Mouse (Mus musculus) kidney, postnatal 0 days (tissue): ENCODE measurements around the gene Lypd4. TPM values are rescaled to one million over a fixed set of nuclear protein-coding genes. Genes with fewer than 3 reads are reported as not detected.

ENCODE experiments used
- ATAC-seq: fragments of 200-750 bp; cut with Nextera tagmentation; replicated peaks from 2 replicates; pipeline ENCODE4 v1.8.0; 2017; ENCODE audit warnings: low read depth, moderate number of reproducible peaks, moderate TSS enrichment, moderate library complexity; ENCODE audit not compliant: low FRiP score
- DNase-seq: peaks from one replicate; pipeline ENCODE4 v3.0.0-alpha.2; 2016; ENCODE audit warnings: low spot score
- H3K27ac ChIP-seq: fragments of 300-500 bp; sonication (generic); 2 replicates; pipeline ENCODE4 v1.5.1; 2014; ENCODE audit warnings: mild to moderate bottlenecking
- H3K27me3 ChIP-seq: fragments of 300-500 bp; sonication (generic); 2 replicates; pipeline ENCODE4 v1.6.1; 2014; ENCODE audit warnings: low read length, mixed read lengths; ENCODE audit not compliant: insufficient read depth
- H3K36me3 ChIP-seq: fragments of 300-500 bp; sonication (generic); 2 replicates; pipeline ENCODE4 v1.6.1; 2014; ENCODE audit warnings: low read length, mixed read lengths; ENCODE audit not compliant: insufficient read depth
- H3K4me1 ChIP-seq: fragments of 300-500 bp; sonication (generic); replicated peaks from 2 replicates; pipeline ENCODE4 v1.6.1; 2014; ENCODE audit warnings: antibody characterized with exemption, low read length, mixed read lengths; ENCODE audit not compliant: insufficient read depth
- H3K4me2 ChIP-seq: fragments of 300-500 bp; sonication (generic); 2 replicates; pipeline ENCODE4 v1.6.1; 2014; ENCODE audit warnings: mild to moderate bottlenecking, low read length, moderate library complexity, mixed read lengths
- H3K4me3 ChIP-seq: fragments of 300-500 bp; sonication (generic); replicated peaks from 2 replicates; pipeline ENCODE4 v1.5.1; 2014; ENCODE audit warnings: low read depth, low read length
- H3K9ac ChIP-seq: fragments of 300-500 bp; sonication (generic); 2 replicates; pipeline ENCODE4 v1.6.1; 2014; ENCODE audit warnings: low read depth, low read length
- H3K9me3 ChIP-seq: fragments of 300-500 bp; sonication (generic); replicated peaks from 2 replicates; pipeline ENCODE4 v1.6.1; 2016; ENCODE audit warnings: low read length, inconsistent platforms, mixed read lengths
- CTCF ChIP-seq: IDR thresholded peaks from 2 replicates; pipeline ENCODE4 v1.5.1; 2016; ENCODE audit warnings: antibody characterized with exemption, low read depth, mild to moderate bottlenecking, moderate library complexity
- WGBS: fragments of 180-500 bp; shearing (Covaris S2); extraction: QIAGEN DNeasy Blood & Tissue Kit; methylation state at CpG from one replicate; pipeline ENCODE4 v1.1.7; 2014; 5-methylcytosine and 5-hydroxymethylcytosine counted together
- polyA plus RNA-seq: library from polyadenylated mRNA; unstranded; fragments of >200 nt; fragmentation: Nextera tagmentation; extraction: Ambion mirVana; gene quantifications from 2 replicates; pipeline ENCODE4 v1.2.1, GENCODE M21; 2015

The Lypd4 gene
- polyA plus RNA-seq, 1 experiment from 2014 or later = not detected

DNA sequence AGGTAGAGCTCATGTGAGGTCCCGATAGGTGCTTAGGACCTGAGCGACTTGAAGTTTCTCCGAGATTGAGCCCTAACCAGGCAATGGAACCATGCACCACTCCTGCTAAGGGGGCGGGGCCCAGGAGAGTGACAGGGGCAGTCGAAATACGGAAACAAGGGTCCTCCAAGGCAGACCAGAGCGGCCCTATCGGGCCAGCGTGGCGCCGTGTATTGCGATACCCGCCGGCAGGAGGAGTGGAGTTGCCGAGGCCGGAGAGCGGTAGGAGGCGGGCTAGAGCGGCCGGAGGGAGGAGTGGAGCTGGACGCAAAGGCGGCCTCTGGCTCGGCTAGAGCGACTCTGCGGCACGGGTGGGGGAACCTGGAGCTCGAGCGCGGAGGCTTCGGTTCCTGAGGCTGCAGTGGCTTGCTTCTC lies 34.3 kb upstream of the Lypd4 start:
- Histone ChIP-seq H3K27me3 (no peaks in the 10 kb centered on the region), H3K4me1 (peaks cover 11% of the 10 kb centered on the region; the same call in 1 of the 2 replicates), H3K9ac (peak overlapping the region; percentile 59; the same call in 1 of the 2 replicates), H3K4me2 (peak overlapping the region; percentile 74), H3K9me3 (no peaks in the 10 kb centered on the region), H3K27ac (peak overlapping the region; percentile 92), H3K36me3 (peaks cover 4% of the 10 kb centered on the region), H3K4me3 (peak overlapping the region; percentile 77)
- TF ChIP-seq CTCF = peak; percentile 82
- DNase-seq (peak; percentile 99), ATAC-seq (peak; percentile 96)
- 0% methylated on average over 30 of the region's 30 CpGs for WGBS

DNA sequence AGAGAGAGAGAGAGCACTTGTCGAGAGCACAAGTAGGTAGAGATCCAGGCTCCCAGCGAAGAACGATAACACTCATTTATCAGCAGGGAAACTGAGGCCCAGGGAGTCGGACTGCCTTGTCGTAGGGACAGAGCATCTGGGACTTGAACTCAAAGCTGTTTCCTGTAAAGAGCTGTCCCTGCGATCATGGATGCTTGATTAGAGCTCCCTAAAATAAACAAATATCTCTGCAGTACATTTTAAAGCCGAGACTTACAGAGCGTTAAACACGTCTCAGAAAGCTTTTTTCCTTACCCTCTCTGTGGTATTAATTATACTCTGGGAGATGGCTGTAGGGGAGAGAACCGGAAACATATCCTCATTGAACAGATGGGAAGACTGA lies 33.7 kb upstream of the Lypd4 start:
- DNase-seq = peak; percentile 34
- Histone ChIP-seq H3K4me3 (peak overlapping the region; percentile 77), H3K4me2 (peak overlapping the region; percentile 74), H3K27me3 (no peaks in the 10 kb centered on the region), H3K27ac (peak overlapping the region; percentile 92), H3K36me3 (no peaks in the 10 kb centered on the region), H3K9me3 (no peaks in the 10 kb centered on the region), H3K4me1 (peaks cover 11% of the 10 kb centered on the region; the same call in 1 of the 2 replicates), H3K9ac (peak overlapping the region; percentile 77)
- no peak for TF ChIP-seq CTCF
- 19% methylated on average over 10 of the region's 10 CpGs for WGBS
- ATAC-seq = no peak

DNA sequence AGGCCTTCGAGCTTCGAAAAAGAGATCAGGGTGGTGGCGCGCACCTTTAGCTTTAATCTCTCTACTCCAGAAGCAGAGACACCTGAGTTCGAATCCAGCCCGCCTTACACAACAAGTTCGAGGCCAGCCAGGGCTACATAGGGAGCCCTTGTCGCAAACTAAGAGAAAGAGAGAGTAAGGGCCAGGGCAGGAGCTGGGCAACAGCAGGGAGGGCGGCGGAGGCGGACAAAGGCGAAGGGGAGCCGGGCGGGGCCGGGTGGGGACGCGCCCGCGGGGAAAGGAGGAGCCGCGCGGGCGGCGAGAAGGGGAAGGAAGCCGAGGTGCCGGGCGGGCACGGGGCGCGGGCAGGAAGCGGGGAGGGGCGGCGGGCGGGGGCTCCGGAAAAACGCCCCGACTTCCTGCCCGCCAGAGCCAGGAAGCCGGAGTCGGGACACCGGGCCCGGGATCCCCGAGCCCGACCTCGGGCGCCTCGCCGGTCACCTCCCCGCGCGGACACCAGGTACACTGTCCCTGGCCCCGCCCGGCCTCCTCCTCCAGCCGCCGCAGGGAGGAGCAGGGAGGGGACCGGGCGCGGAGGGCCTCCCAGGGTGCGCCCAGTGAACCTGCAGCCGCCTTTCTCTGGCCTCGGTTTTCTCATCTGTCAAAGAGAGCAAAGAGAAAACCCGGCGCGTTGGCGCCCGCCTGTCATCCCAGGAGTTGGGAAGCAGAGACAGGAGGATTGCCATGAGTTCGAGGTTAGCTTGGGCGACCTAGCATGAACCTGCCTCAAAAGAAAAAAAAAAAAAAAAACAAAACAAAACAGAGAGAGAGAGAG lies 33.1 kb upstream of the Lypd4 start, which contains the start of gene Arhgef1:
Arhgef1 (plus strand) TSS at position 283 of the 814 bp plus-strand sequence.
- H3K9ac ChIP-seq = peak within 1 kb of the TSS; percentile 77
- no peak for ATAC-seq
- no peaks in the 10 kb centered on the region for H3K27me3 ChIP-seq
- H3K4me2 ChIP-seq = peak within 1 kb of the TSS; percentile 74
- H3K9me3 ChIP-seq = no peaks in the 10 kb centered on the region
- peaks cover 11% of the 10 kb centered on the region; the same call in 1 of the 2 replicates for H3K4me1 ChIP-seq
- no peaks in the 10 kb centered on the region for H3K36me3 ChIP-seq
- DNase-seq = peak; percentile 71
- 3% methylated on average over 58 of the region's 68 CpGs for WGBS
- no peak for TF ChIP-seq CTCF
- peak within 1 kb of the TSS; percentile 92 for H3K27ac ChIP-seq
- H3K4me3 ChIP-seq = peak within 1 kb of the TSS; percentile 77

DNA sequence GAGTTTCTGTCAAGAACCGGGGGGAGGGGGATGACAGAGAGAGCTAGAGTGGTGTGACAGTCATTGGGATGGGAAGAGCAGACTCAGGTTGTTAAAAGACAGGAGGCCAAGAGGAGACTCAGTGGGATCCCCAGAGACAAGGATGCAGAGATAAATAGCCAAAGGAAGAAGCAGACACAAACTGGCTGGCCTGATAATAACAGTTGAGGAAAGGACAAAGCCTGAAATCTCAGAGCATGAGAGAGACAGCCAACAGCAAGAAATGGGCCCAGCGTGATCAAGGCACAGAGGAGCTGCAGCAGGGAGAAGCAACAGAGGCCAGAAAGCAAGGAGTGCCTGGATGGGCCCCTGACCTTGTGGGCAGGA lies 32.5 kb upstream of the Lypd4 start:
- Histone ChIP-seq H3K27me3 (no peaks in the 10 kb centered on the region), H3K4me1 (peaks cover 11% of the 10 kb centered on the region; the same call in 1 of the 2 replicates), H3K4me3 (peak overlapping the region; percentile 77), H3K9ac (peak overlapping the region; percentile 77), H3K27ac (peak overlapping the region; percentile 92), H3K36me3 (no peaks in the 10 kb centered on the region), H3K4me2 (peak overlapping the region; percentile 74), H3K9me3 (no peaks in the 10 kb centered on the region)
- no peak for ATAC-seq
- 41% methylated on average over 2 of the region's 2 CpGs for WGBS
- DNase-seq = peak; percentile 29
- no peak for TF ChIP-seq CTCF

DNA sequence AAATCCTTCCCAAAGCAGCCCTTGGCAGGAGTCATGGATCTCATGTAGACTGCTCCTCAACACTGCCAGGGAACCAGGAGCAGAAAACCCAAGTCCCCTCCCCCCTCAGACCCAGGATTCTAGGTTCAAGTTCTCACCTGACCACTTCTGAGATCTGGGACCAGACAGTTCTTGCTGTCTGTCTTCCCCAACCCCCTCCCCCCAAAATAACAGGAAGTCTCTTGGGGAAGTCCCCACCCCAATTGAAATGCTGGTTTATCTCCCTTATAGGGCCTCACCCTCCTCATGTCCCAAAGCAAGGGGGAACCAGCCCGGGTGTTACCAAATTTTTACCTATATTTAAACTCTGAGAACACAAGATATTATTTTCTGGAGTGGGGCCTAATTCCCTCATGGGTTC lies 32.1 kb upstream of the Lypd4 start:
- H3K4me3 ChIP-seq = no peak overlapping the region
- H3K9ac ChIP-seq = no peak overlapping the region
- H3K4me2 ChIP-seq = no peak overlapping the region
- peaks cover 9% of the 10 kb centered on the region; the same call in 1 of the 2 replicates for H3K4me1 ChIP-seq
- no peaks in the 10 kb centered on the region for H3K36me3 ChIP-seq
- no peak for DNase-seq
- 43% methylated on average over 1 of the region's 1 CpGs for WGBS
- H3K27me3 ChIP-seq = no peaks in the 10 kb centered on the region
- peak overlapping the region; percentile 92; the same call in 1 of the 2 replicates for H3K27ac ChIP-seq
- no peaks in the 10 kb centered on the region for H3K9me3 ChIP-seq
- TF ChIP-seq CTCF = no peak
- no peak for ATAC-seq

DNA sequence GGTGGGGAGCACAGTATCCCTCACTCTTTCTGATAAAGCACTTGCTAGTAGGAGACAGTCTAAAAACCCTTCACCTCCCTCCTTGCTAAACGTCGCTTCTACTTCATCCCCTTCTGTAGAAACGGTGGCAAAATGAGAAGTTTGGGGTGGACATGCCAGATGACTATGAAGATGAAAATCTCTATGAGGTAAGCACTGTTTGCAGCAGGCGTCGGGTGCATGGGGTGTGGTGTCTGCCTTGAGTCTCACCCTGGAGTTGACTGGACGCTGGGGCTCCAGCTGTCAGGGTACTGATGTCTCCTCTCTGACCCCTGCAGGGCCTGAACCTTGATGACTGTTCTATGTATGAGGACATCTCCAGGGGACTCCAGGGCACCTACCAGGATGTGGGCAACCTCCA lies 31.4 kb upstream of the Lypd4 start:
- H3K27me3 ChIP-seq = no peaks in the 10 kb centered on the region
- no peaks in the 10 kb centered on the region for H3K9me3 ChIP-seq
- no peaks in the 10 kb centered on the region for H3K36me3 ChIP-seq
- H3K27ac ChIP-seq = no peak overlapping the region
- ATAC-seq (no peak), DNase-seq (no peak)
- WGBS = 70% methylated on average over 6 of the region's 6 CpGs
- 0 out of 2 replicates have a peak, but pooled peaks cover 3% of the 10 kb centered on the region for H3K4me1 ChIP-seq
- H3K4me3 ChIP-seq = no peak overlapping the region
- TF ChIP-seq CTCF = no peak
- H3K9ac ChIP-seq = no peak overlapping the region
- H3K4me2 ChIP-seq = no peak overlapping the region
